Mouse (Mus musculus): Measurements from ENCODE around the gene Cilp.

- no peak for TF ChIP-seq CTCF (IDR thresholded peaks at IDR 0.05; ENCODE audit: low read depth, low read length)
- TF ChIP-seq POLR2A (IDR thresholded peaks at IDR 0.05; ENCODE audit: extremely low read depth, insufficient read depth, low read length): no peak
These were observed 28.1 kb downstream of the Cilp start for GRCm38 (mm10) chr9:65293119-65293518.
